Comparison of ENCODE assay signal across 8 mouse cellular contexts in genomic region chr11:70212423-70212822, GRCm38 (mm10). TPM values are rescaled to one million over a fixed set of nuclear protein-coding genes. Genes with fewer than 3 reads are reported as not detected.
DNase-seq lines count a peak whose midpoint lies in the region; ATAC-seq and TF ChIP-seq lines count a peak whose summit lies in the region.

TSS of gene Slc16a11 (plus strand) at chr11:70212752.

- H3K9ac ChIP-seq in heart, embryonic 14.5 days (ENCODE audit: low read length): no peak within 1 kb of the TSS
- peak within 1 kb of the TSS; percentile 68 for H3K9ac ChIP-seq in intestine, embryonic 16.5 days (ENCODE audit: low read depth, low read length)
- no peak within 1 kb of the TSS for H3K9ac ChIP-seq in liver, postnatal 0 days (replicated peaks)

- H3K9me3 ChIP-seq in heart, embryonic 14.5 days (ENCODE audit: control insufficient read depth, low read length): no peaks in the 10 kb centered on the region
- H3K9me3 ChIP-seq in intestine, embryonic 16.5 days (ENCODE audit: control insufficient read depth, low read length): no peaks in the 10 kb centered on the region
- no peaks in the 10 kb centered on the region for H3K9me3 ChIP-seq in liver, postnatal 0 days (ENCODE audit: low read length)

- no peak for TF ChIP-seq EP300 in liver, postnatal 0 days (IDR thresholded peaks at IDR 0.05; ENCODE audit: low read depth)

- no peak within 1 kb of the TSS for H3K27ac ChIP-seq in heart, embryonic 14.5 days (replicated peaks in 1 of 2; ENCODE audit: control insufficient read depth in 1 of 2, insufficient read depth in 1 of 2, low read depth in 2 of 2, low read length in 2 of 2)
- H3K27ac ChIP-seq in intestine, embryonic 16.5 days (ENCODE audit: low read length): no peak within 1 kb of the TSS
- H3K27ac ChIP-seq in liver, postnatal 0 days (ENCODE audit: low read depth): no peak within 1 kb of the TSS

- no peaks in the 10 kb centered on the region for H3K36me3 ChIP-seq in heart, embryonic 14.5 days (ENCODE audit: control insufficient read depth, insufficient read depth, low read length)
- H3K36me3 ChIP-seq in intestine, embryonic 16.5 days (ENCODE audit: control insufficient read depth, insufficient read depth, low read length): no peaks in the 10 kb centered on the region
- H3K36me3 ChIP-seq in liver, postnatal 0 days (replicated peaks; ENCODE audit: insufficient read depth, low read length): no peaks in the 10 kb centered on the region

- no peak for ATAC-seq in heart, embryonic 14.5 days (ENCODE audit: insufficient number of reproducible peaks, insufficient read depth, low FRiP score, low read depth)
- ATAC-seq in intestine, embryonic 16.5 days: no peak
- no peak for ATAC-seq in liver, postnatal 0 days

- no peak for TF ChIP-seq CTCF in liver, postnatal 0 days (IDR thresholded peaks at IDR 0.05; ENCODE audit: low read depth)

- intact Hi-C loops in heart, postnatal 14 days (cut with DNase I): loop anchor here (10.0 kb wide), 1 partner anchor 278 kb away; the partner anchor contains the start of gene Ybx2
- intact Hi-C loops in gastrocnemius, postnatal 14 days (cut with DNase I; ENCODE audit: low total_unique reads): loop anchor here (5.0 kb wide), 1 partner anchor 135 kb away; no protein-coding TSS in a partner anchor

- peaks cover 0 to 13% of the 10 kb centered on the region in 2 experiments; a peak in 3 of 4 replicates for H3K4me1 ChIP-seq in heart, embryonic 14.5 days (ENCODE audit: control insufficient read depth in 2 of 2, insufficient read depth in 2 of 2, low read length in 2 of 2)
- peaks cover 9% of the 10 kb centered on the region for H3K4me1 ChIP-seq in intestine, embryonic 16.5 days (ENCODE audit: control insufficient read depth, insufficient read depth, low read length)
- H3K4me1 ChIP-seq in liver, postnatal 0 days (ENCODE audit: insufficient read depth): peaks cover 16% of the 10 kb centered on the region

- DNase-seq in heart, postnatal 14 days: no peak
- peak; percentile 58 for DNase-seq in cerebellum, adult 9-10 months
- no peak for DNase-seq in liver, postnatal 0 days
- DNase-seq in gastrocnemius, postnatal 14 days: no peak
- no peak for DNase-seq in ovary, postnatal 36 days (ENCODE audit: low spot score)
- no peak for DNase-seq in right cerebral cortex, postnatal 14 days

- 0 out of 2 replicates have a peak within 1 kb of the TSS, but pooled peaks have one; percentile 63 for H3K4me2 ChIP-seq in heart, embryonic 14.5 days (ENCODE audit: low read length)
- peak within 1 kb of the TSS; percentile 65 for H3K4me2 ChIP-seq in intestine, embryonic 16.5 days (ENCODE audit: low read depth, low read length)
- H3K4me2 ChIP-seq in liver, postnatal 0 days (ENCODE audit: low read depth, low read length): peak within 1 kb of the TSS; percentile 64

- peaks cover 61% of the 10 kb centered on the region for H3K27me3 ChIP-seq in heart, embryonic 14.5 days (ENCODE audit: control insufficient read depth, insufficient read depth, low read length)
- peaks cover 26% of the 10 kb centered on the region for H3K27me3 ChIP-seq in intestine, embryonic 16.5 days (replicated peaks; ENCODE audit: control insufficient read depth, insufficient read depth, low read length)
- peaks cover 35% of the 10 kb centered on the region for H3K27me3 ChIP-seq in liver, postnatal 0 days (ENCODE audit: insufficient read depth, low read length)

- 53% methylated on average over 6 of the region's 6 CpGs for WGBS in heart, embryonic 14.5 days
- WGBS in intestine, embryonic 16.5 days: 60% methylated on average over 6 of the region's 6 CpGs
- WGBS in liver, postnatal 0 days (ENCODE audit: insufficient replicate concordance): 70% methylated on average over 6 of the region's 6 CpGs

- peak within 1 kb of the TSS in 1 of 2 experiments; percentile 33; a peak in 1 of 4 replicates for H3K4me3 ChIP-seq in heart, embryonic 14.5 days (ENCODE audit: control insufficient read depth in 1 of 2, insufficient read depth in 1 of 2, low read depth in 1 of 2, low read length in 2 of 2)
- H3K4me3 ChIP-seq in intestine, embryonic 16.5 days (ENCODE audit: low read length): peak within 1 kb of the TSS; percentile 43; the same call in 1 of the 2 replicates
- H3K4me3 ChIP-seq in liver, postnatal 0 days (ENCODE audit: low read depth, low read length): peak within 1 kb of the TSS; percentile 32; the same call in 1 of the 2 replicates

RNA-seq across cellular contexts. Expression of gene Slc16a11, which starts in this region (rescaled TPM):
- polyA plus RNA-seq in heart, embryonic 14.5 days (2014; fragmentation: Nextera tagmentation; extraction: Ambion mirVana): 0.16 and 0.18 TPM in 2 replicates
- total RNA-seq in heart, postnatal 14 days (2021): under 1 TPM; 0.76 to 0.90 TPM
- polyA plus RNA-seq in intestine, embryonic 16.5 days (2015; fragmentation: Nextera tagmentation; extraction: Ambion mirVana): 2.7 TPM in 2 replicates
- 1.4 and 1.8 TPM in 2 replicates for polyA plus RNA-seq in liver, postnatal 0 days (2015; fragmentation: Nextera tagmentation; extraction: Ambion mirVana)
- under 1 TPM in 1 of 2 experiments, not detected in 1; 0.22 TPM for total RNA-seq in gastrocnemius, postnatal 14 days (2021)
